Mouse (Mus musculus) embryo, embryonic 11 days (tissue): ENCODE measurements around the gene Ppp1r12c.

ENCODE experiments used
- DNase-seq: peaks from one replicate; pipeline ENCODE4 v3.0.0-alpha.2; 2015

Gene Ppp1r12c

DNA sequence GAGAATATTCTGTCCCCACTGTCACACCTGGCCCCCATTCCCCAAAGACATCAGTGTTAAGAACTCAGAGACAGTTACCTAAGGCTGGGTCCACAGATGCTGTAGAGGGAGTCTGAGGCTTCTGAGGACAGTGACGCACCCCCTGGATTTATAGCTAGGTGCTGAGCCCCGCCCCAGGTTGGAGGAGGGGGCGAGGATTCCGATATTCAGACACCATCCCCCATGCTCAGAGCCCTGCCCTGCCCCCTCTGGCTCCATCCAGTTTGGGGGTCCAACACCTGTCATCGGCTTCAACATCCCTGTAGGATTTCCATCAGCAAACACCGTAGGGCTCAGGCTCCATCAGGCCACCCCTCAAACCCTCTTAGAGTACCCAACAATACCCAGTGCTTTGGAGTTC, 14.4 kb upstream of the Ppp1r12c start:
- no peak for DNase-seq

DNA sequence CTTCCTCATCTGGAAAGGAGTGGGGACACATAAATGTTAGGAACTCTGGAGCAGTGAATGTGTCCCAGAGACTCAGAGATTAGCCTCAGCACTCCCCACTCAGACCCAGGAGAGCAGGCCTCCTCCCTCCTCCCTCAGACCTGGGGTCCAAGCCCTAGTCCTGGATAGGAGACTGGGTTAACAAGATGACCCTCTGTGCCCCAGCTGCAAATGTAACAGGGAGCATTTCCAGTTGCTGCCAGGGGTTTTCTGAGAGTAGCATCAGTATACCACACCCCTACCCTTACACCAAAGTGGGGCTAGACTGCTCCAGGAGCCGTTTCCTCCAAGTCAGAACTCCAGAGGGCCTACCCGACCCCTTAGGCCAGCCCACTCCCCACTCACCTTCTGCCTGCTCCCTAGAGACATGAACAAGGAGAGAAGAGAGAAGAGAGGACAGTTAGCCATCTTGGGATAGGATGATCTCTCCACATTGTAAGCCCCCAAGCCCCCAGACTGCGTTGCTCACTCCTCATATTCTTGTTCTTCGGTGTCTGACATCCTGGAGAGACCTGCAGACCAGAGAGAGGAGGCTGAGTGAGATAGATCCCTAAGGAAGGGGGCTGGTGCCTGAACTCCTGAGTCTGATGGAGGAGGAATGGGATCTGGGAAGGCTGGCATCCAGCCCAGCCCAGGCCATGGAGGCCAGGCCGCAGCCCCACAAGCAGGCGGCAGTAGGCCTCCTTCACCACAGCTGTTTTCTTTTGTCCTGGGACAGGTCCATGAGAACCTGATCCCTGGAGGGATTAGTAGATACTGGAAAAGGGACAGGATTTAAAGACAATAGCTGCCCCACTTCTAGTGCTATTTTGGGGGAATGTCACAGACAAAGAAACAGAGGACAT, 12.6 kb upstream of the Ppp1r12c start:
- no peak for DNase-seq

DNA sequence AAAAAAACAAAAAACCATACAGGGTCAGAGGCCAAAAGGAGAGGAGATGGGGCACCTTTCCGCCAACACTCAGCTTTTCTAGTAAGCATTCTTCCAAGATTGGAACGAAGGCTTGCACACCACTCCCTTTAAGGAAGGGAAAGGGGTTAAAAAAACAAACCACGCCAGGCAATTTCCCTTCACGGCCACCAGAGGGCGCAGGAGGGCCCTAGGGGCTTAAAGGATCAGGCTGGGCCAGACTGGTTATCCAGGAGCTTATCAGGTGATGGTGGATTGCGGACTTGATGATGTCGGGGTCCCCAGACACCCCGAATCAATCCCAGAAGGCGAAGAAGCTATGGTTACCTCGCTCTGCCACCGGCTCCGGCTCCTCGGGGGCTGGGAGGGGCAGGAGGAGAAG, 11.8 kb upstream of the Ppp1r12c start:
- DNase-seq: peak; percentile 68

DNA sequence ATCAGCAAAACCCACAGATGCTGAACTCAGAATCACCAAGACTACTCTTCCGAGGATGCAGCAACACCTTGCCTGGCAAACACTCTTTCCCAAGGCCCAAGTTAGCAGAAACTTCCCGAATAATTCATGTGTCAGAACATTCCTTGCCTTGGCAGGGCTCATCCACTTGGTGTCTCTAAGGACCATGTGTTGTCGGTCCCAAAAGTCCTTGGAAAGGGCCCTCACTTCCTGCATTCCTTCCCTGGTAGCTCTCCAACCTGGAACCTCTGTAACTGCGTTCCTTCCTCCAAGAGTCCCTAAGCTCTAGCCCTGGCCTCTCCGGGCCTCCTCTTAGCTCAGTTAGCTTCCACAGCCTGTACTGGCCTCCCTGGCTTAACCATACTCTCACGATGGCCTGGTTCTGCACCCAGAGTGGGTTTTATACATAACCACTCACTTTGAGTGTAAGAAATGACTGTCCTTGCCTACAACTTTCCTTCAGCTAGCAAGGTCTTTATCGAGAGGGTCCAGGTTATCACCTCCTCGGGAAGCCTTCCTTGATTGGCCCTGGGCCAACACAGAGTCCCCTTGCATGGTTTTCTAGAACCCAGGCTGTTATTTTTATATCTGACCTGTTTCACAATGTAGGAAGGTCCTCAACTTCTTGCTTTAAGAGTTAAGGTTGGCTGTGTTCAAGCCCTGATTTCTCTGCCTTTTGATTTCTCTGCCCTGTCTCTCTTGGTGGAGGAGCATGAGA, 10.2 kb upstream of the Ppp1r12c start:
- no peak for DNase-seq

DNA sequence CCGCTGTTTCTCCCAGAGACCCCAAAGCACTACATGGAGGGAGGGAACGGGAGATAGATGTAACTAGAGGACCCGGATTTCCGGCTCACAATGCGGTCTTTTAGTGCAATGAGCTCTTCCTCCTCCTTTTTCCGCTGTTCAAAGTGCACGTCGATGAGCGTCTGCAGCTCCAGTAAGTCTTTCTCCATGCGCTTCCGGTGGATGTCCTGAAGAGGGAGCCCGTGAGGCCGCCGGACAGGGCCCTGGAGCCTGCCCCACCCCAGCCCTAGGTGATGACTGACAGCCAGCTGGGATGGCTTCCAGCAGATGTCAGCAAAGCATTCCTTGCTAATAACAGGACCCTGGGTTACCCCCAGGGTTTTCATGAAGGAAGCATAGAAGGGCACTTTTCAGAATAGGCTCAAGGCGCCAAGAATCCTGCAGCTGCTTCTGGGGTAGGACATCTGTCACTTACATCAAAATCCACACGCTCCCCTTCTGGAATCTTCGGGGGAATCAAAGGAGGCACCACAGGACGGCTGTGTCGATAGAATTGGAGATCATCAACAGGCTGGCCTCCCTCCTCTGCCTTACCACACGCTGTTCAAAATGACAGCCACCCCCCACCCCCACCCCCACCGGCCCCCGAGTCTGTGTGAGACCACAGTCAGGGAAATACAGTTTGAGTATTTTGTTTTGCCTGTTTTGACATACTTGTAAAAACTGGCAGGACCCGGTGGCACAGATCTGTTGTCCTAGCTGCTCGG, 8.6 kb upstream of the Ppp1r12c start:
- DNase-seq: peak; percentile 86

DNA sequence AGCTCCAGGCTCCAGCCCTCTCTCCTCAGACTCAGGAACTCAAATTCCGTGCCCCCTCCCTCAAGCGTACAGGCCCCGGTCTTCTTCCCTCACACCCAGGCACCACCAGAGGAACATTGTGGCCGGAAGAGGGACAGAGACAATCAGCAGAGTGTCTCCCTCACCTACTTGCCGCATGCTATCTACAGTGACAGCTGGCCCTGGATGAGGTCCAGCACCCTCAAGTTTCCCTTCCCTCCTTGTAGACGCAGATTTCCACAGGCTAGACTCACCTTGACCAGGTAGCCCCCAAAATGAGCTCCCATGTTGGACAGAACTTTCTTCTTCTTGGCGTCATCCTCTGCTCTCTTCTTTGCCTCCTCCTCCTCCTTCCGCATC, 7.2 kb upstream of the Ppp1r12c start:
- no peak for DNase-seq

DNA sequence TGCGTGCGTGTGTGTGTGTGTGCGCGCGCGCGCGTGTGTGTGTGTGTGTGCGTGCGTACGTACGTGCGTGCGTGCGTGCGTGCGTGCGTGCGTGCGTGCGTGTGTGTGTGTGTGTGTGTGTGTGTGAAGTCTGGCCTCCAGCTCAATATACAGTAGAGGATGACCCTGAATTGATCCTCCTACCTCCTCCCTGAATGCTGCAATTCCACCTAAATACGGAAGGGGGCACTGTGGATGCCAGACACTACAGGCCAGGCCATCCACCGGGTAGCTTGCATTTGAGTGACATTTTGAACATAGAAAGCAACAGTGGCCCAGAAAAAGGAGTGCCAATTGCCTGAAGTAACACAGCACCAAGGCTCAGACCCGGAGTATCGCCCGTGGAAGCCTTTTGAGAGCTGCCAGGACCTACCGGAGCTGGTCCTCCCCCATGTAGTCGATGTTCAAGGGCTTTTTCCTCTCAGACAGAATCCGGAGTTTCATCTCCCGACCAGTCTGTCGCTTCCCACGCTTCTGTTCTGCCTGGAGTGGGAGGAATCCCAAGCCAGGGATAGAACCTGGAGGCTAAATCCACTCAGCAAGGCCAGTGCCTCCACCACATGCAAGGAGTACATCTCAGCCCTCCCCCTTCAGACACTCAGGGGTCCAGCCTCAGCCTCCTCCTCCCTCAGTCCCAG, 6.7 kb upstream of the Ppp1r12c start:
- DNase-seq: no peak

DNA sequence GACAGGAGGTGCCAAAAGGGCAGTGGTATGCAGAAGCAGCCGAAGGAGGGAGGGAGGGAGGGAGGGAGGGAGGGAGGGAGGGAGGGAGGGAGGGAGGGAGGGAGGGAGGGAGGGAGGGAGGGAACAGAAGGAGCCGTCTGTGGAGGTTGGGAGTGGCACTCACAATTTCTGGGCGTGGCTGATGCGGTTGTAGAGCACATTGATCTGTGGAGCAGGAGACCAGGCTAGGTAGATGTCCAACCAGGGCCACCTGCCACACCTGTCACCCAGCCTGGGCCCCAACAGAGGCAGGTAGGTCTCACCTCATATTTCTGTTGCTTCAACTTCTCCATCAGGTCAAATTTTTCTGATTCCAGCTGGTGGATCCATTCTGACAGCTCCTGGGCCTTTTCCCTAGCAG, 5.7 kb upstream of the Ppp1r12c start:
- DNase-seq: no peak

DNA sequence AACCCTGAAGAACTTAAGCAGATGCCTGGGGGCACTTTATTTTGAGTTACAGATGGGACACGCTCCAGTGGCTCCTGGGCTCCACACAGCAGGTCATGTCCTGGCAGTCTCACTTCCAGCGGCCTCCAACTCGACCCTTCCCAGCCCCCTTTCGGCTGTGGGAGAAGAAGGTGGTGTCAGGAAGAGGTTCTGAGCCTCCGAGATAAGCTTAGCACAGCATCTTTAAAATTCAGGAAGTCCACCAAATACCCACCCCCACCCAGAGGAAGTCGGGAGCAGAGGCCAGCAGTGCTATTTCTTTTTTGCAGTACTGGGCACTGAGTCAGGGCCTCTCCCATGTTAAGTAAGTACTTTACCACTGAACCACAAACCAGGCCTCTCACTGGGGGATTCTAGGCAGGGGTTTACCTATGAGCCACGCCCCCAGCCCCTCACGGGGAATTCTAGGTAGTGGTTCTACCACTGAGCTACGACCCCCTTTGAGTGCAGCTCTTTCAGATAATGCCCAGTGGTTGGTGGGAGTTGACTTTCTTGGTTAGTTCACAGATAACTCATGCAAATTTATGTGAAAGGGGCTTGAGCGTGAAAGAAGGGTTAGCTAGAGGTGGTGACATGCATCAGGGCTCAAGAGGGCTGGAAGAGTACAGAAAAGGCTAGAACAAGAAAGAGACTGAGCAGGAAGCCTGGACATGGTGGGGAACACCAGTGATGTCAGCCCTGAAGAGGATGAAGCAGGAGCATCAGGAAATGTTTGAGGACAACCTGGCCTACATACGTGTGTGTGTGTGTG, 3.4 kb upstream of the Ppp1r12c start:
- DNase-seq: no peak

DNA sequence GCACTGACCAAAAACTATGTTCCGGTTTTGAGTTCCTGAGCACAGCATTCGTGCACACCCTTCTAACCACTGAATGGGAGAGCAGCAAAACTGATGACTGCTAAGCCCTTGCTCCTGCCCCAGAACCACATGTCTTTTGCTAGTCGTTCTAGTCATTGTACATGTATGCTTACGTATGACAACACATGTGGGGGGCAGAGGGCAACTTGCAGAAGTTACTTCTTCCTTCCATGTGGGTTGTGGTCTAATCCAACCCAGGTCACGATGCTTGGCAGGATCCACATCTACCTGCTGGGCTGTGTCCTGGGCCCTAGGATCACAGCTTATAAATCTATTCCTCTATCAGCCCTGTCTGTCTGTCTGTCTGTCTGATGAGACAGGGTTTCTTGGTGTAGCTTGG, 2.4 kb upstream of the Ppp1r12c start:
- DNase-seq: no peak

DNA sequence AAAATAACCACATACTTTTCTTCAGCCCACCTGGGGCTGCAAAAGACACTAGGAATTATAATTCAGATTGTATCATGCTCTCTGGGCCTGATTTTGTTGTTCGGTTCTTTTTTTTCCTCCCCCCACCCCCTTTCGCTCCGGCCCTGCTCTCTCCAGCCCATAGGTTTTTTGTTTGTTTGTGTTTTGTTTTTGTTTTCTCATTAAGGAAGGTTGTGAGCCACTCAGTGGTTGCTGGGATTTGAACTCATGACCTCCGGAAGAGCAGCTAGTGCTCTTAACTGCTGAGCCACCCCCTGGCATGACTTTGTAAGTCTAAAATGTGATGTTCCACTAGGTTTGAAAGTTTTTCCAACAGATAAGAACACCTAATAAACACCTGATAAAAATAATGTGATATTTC, 1.6 kb upstream of the Ppp1r12c start:
- no peak for DNase-seq

DNA sequence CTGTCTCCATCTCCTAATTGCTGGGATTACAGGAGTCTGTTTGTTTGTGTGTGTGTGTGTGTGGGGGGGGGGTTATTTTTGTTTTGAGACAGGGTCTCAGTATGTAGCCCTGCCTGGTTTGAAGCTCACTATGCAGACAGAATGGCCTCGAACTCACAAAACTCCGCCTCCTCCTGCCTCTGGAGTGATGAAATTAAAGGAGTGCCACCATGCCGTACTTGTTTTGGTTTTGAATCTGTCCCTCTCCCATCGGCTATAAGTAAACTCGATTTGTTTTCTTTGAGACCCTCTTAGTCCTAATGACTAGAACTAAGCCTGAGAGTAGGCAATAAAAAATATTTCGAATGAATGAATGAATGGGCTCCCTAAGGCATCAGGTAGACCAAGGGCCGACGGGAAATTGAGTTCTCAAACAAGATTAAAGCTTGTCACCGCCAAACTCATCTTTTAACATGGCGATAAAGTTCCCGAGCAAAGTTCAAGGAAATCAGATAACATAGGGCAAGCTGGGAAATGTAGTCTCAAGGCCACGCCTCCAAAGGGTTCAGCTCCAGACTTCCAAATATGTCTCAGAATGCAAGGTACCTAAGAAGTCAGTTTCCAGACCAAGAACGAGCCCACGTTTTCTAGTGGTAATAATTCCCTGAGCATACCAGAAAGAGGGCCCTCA, 1.1 kb upstream of the Ppp1r12c start:
- DNase-seq: peak; percentile 75

DNA sequence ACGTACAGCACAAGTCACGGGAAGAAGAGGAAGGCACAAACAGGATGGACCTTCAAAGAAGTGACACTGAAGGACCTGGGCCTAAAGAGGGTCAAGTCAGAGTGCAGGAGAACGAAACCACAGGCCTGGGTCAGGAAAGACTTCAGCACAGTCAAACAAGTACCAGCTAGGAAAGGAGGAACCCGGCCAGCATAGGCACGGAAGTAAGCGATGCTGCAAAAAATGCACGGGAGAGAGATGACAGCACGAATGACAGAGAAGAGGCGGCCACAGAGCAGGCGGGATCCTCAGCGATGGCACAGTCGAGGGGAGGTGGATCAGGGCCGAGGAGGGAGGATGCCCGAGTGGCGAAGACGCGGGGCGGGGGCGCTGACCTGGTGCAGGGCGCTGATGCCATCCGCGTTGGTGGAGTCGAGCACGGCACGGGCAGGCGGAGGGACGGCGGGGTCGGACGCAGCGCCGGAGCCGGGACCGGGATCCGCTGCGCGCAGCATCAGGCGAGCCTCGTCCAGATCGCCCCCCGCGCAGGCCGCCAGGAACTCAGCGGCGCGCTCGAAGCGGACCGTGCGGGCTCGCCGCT, 498 bp downstream of the Ppp1r12c start:
- DNase-seq: no peak

DNA sequence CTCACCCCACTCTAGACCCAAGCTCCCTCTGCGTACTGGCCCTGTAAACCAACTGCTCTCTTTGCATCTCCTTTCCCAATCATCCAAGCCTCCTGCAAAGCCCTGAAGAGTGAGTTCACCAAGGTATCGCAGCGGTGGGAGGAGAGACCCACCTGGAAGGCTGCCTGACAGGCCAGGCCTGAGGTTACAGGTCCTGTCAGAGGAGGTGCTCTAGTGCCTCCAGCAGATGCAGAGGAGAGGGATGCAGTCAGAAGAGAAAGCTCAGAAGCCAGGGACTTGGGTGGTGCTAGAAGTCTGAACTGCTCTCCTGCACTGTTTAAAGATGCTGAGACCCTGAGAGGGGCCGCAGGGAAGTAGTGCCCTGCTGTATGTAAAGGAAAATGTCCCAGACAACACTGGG, 2.4 kb downstream of the Ppp1r12c start:
- DNase-seq: no peak

DNA sequence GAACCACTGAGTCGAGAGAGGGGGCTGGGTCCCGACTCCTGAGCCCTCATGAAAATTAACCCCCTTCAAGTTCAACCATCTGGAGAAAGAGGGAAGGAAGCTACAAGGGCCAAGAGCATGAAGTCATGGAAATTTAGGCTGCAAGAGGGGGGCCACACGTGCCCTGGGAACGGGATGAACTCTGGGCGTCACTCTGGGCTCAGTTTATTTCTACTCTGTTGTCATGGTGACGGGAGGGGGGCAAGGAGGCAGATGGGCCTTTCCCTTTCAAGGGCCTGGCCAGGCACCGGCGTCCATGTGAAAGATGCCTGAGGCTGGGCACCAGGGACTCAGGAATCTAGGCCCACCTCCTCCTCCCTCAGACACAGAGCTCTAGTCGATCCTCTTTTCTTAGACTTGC, 3.2 kb downstream of the Ppp1r12c start:
- DNase-seq: peak; percentile 80

DNA sequence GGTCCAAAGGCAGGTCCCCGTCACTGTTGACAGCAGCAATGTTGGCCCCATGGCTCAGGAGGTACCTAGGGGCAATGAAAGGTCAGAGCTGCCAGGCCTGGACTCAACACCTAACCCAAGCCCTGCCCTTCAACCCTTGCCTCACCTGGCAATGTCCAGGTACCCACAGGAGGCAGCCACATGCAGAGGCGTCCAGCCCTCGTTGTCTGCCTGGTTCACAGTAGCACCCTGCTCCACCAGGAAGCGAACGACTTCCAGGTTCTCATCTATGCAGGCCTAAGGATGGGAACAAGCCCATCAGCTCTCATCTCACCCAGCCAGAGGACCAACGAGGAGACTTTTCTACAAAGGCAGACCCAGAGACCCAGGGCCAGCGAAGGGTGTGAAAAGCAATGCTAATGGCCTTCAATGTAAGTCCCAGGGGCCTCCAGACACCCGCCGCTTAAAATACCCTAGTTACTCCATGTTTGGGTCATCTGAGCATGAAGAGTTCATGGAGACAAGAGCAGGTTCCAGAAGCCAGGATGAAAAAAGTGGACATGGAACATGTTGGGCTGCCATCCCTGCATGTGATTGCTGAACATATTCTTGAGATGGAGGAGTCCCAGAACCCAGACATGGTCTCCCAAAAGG, 4.1 kb downstream of the Ppp1r12c start:
- no peak for DNase-seq

DNA sequence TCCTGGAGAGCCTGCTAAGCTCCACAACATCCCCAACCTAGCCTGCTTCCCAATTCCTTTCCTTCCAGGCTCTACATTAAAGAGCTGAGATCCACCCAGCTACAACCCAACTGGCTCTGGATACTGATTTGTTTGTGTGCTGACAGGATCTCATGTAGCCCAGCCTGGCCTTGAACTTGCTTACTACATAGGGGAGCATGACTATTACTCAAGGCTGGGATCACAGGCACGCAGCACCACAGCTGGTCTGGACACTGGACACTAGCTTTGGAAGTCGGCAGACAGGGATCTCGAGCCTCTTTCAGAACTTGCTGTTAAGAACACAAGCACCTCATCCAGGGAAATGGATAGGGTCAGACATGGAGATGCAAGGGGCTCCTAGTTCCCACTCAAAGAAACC, 5.0 kb downstream of the Ppp1r12c start:
- no peak for DNase-seq

DNA sequence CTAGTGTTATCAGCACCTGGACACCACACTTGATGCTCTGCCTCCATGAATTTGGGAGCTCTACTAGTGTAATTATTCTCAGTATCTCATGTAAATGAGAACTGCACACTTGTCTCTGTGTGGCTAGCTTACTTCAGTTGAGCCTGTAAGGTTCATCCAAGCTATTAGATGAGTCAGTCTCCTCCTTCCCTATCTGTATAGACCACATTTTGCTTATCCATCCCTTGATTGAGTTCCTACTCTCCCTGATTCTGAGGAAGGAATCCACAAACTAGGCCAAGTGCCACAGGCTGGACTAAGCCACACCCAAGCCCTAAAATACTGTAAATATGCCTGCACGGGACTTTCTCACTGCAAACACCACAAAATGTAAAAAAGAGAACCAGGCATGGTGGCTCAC, 7.5 kb downstream of the Ppp1r12c start:
- no peak for DNase-seq

DNA sequence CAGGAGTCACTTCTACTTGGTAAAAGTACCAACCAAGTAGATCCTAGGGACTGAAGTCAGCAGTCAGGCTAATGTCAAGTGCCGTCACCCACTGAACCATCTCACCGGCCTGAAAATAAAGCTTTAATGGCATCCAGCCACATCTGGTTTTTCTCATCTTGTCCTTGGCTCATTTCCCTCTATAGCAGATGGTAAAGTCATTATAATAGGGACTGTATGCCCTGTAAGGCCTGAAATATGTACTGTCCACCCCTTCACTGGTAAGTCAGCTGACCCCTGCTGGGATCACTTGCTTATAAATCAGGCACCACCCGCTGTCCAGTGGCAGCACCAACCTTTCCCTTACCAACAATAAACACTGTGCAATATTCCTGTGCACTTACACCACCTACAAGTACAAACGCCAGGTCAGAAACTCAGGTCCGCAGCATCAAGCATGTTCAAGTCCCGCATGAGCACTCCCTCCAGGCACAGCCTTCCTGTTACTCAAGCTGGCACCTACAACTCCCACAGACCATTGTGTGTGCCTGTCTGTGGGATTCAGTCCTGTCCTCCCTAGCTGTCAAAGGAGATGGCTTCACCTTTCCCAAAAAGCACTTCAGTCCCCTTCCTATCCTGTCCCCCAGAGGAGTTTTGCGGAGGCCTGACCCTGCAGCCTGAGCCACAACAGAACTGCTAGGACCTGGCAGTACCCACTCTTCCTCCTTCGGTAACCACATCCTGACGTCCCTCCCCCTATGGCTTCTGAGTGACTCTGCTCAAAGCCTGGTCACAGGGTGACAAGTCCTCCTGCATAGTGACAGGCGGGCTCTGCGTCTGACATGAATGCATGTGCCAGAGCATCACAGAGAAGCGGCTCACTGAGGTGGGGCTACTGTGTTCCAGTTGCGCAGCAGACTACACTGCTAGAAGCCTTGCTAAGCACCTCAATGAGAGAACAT, 8.9 kb downstream of the Ppp1r12c start:
- no peak for DNase-seq

DNA sequence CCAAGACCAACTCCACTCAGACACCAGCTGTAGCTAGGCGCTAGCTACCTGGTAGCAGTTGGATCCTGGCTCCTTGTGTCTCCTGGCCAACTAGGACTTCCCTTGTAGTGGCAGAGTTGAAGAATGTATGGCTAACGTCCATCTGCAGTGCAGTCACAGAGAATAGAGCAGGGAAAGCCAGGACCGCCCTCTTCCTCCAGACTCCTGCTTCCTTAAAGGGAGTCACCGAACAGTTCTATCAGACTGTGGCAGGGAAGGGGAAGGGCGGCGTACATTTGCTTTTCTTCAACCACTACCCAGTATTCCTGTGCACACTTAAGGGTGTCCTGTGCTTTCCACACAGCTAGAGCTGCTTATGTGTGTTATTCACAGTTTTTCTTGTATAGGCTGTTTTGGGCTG, 10.2 kb downstream of the Ppp1r12c start:
- DNase-seq: no peak
